Mouse (Mus musculus) heart, embryonic 16.5 days (tissue): Measurements from ENCODE around the gene Cfap74. TPM values are rescaled to one million over a fixed set of nuclear protein-coding genes. Genes with fewer than 3 reads are reported as not detected.

ENCODE experiments used
- ATAC-seq: fragments of 200-750 bp; cut with Nextera tagmentation; replicated peaks from 2 replicates; pipeline ENCODE4 v1.8.0; 2017; ENCODE audit warnings: moderate number of reproducible peaks; ENCODE audit not compliant: insufficient read depth, low FRiP score; ENCODE audit errors: extremely low read depth
- H3K27ac ChIP-seq: fragments of 300-500 bp; sonication (generic); 2 replicates; pipeline ENCODE4 v1.5.1; 2014; ENCODE audit warnings: mild to moderate bottlenecking, low read length, control low read depth, moderate library complexity
- H3K27me3 ChIP-seq: fragments of 300-500 bp; sonication (generic); 2 replicates; pipeline ENCODE4 v1.6.1; 2014; ENCODE audit warnings: low read length, mixed read lengths; ENCODE audit not compliant: control insufficient read depth, insufficient read depth
- H3K36me3 ChIP-seq: fragments of 300-500 bp; sonication (generic); 2 replicates; pipeline ENCODE4 v1.6.1; 2014; ENCODE audit not compliant: control insufficient read depth, insufficient read depth
- H3K4me1 ChIP-seq: fragments of 300-500 bp; sonication (generic); 2 replicates; pipeline ENCODE4 v1.6.1; 2014; ENCODE audit warnings: low read length, mixed read lengths; ENCODE audit not compliant: control insufficient read depth, insufficient read depth
- H3K4me2 ChIP-seq: fragments of 300-500 bp; sonication (generic); 2 replicates; pipeline ENCODE4 v1.6.1; 2014; ENCODE audit warnings: low read depth, mild to moderate bottlenecking, control low read depth, low read length
- H3K4me3 ChIP-seq: fragments of 300-500 bp; sonication (generic); 2 replicates; pipeline ENCODE4 v1.5.1; 2014; ENCODE audit warnings: mild to moderate bottlenecking, control low read depth, low read length
- H3K9ac ChIP-seq: fragments of 300-500 bp; sonication (generic); 2 replicates; pipeline ENCODE4 v1.6.1; 2014; ENCODE audit warnings: low read length, control low read depth
- H3K9me3 ChIP-seq: fragments of 300-500 bp; sonication (generic); replicated peaks from 2 replicates; pipeline ENCODE4 v1.6.1; 2016; ENCODE audit warnings: low read length; ENCODE audit not compliant: control insufficient read depth
- WGBS: fragments of 180-500 bp; shearing (Covaris S2); extraction: QIAGEN DNeasy Blood & Tissue Kit; methylation state at CpG from one replicate; pipeline ENCODE4 v1.1.7; 2014; 5-methylcytosine and 5-hydroxymethylcytosine counted together
- polyA plus RNA-seq: library from polyadenylated mRNA; unstranded; fragments of >200 nt; fragmentation: Nextera tagmentation; extraction: Ambion mirVana; gene quantifications from 2 replicates; pipeline ENCODE4 v1.2.1, GENCODE M21; 2015

Cfap74 gene
- polyA plus RNA-seq, 1 experiment from 2014 or later: 0.64 TPM

GRCm38 (mm10) chr4:155370737-155371715, 38.0 kb upstream of the Cfap74 start:
- Histone ChIP-seq H3K9me3 (no peaks in the 10 kb centered on the region), H3K4me3 (no peak overlapping the region), H3K4me2 (no peak overlapping the region), H3K27ac (no peak overlapping the region), H3K36me3 (no peaks in the 10 kb centered on the region), H3K27me3 (peaks cover 6% of the 10 kb centered on the region), H3K4me1 (no peaks in the 10 kb centered on the region), H3K9ac (no peak overlapping the region)
- no peak for ATAC-seq
- WGBS: 77% methylated on average over 15 of the region's 15 CpGs

GRCm38 (mm10) chr4:155371797-155372735, 36.9 kb upstream of the Cfap74 start:
- no peak overlapping the region for H3K9ac ChIP-seq
- no peak overlapping the region for H3K27ac ChIP-seq
- no peak for ATAC-seq
- H3K9me3 ChIP-seq: no peaks in the 10 kb centered on the region
- H3K4me3 ChIP-seq: no peak overlapping the region
- H3K36me3 ChIP-seq: no peaks in the 10 kb centered on the region
- no peak overlapping the region for H3K4me2 ChIP-seq
- WGBS: 67% methylated on average over 5 of the region's 5 CpGs
- H3K4me1 ChIP-seq: no peaks in the 10 kb centered on the region
- peaks cover 3% of the 10 kb centered on the region for H3K27me3 ChIP-seq

GRCm38 (mm10) chr4:155381974-155382373, 27.0 kb upstream of the Cfap74 start:
- ATAC-seq: no peak
- H3K4me2 ChIP-seq: no peak overlapping the region
- H3K9ac ChIP-seq: no peak overlapping the region
- H3K27me3 ChIP-seq: peaks cover 11% of the 10 kb centered on the region
- no peak overlapping the region for H3K4me3 ChIP-seq
- WGBS: 60% methylated on average over 7 of the region's 7 CpGs
- H3K9me3 ChIP-seq: no peaks in the 10 kb centered on the region
- no peak overlapping the region for H3K27ac ChIP-seq
- no peaks in the 10 kb centered on the region for H3K4me1 ChIP-seq
- no peaks in the 10 kb centered on the region for H3K36me3 ChIP-seq

- ATAC-seq: no peak
- H3K27me3 ChIP-seq: peaks cover 11% of the 10 kb centered on the region
- no peak overlapping the region for H3K4me3 ChIP-seq
- no peaks in the 10 kb centered on the region for H3K36me3 ChIP-seq
- H3K4me1 ChIP-seq: no peaks in the 10 kb centered on the region
- no peak overlapping the region for H3K27ac ChIP-seq
- 35% methylated on average over 9 of the region's 9 CpGs for WGBS
- no peak overlapping the region for H3K4me2 ChIP-seq
- no peak overlapping the region for H3K9ac ChIP-seq
- H3K9me3 ChIP-seq: no peaks in the 10 kb centered on the region
These were observed 26.2 kb upstream of the Cfap74 start for GRCm38 (mm10) chr4:155382752-155383151.

- no peaks in the 10 kb centered on the region for H3K9me3 ChIP-seq
- no peak for ATAC-seq
- H3K9ac ChIP-seq: no peak overlapping the region
- no peak overlapping the region for H3K4me3 ChIP-seq
- no peaks in the 10 kb centered on the region for H3K4me1 ChIP-seq
- no peak overlapping the region for H3K27ac ChIP-seq
- WGBS: 58% methylated on average over 4 of the region's 4 CpGs
- no peak overlapping the region for H3K4me2 ChIP-seq
- peaks cover 7% of the 10 kb centered on the region for H3K27me3 ChIP-seq
- H3K36me3 ChIP-seq: no peaks in the 10 kb centered on the region
These were observed 25.7 kb upstream of the Cfap74 start for GRCm38 (mm10) chr4:155383326-155383725.

GRCm38 (mm10) chr4:155387166-155387565, 21.8 kb upstream of the Cfap74 start:
- H3K36me3 ChIP-seq: no peaks in the 10 kb centered on the region
- H3K9ac ChIP-seq: no peak overlapping the region
- WGBS: 76% methylated on average over 8 of the region's 8 CpGs
- no peak overlapping the region for H3K4me3 ChIP-seq
- H3K27ac ChIP-seq: no peak overlapping the region
- 0 out of 2 replicates have a peak, but pooled peaks cover 3% of the 10 kb centered on the region for H3K27me3 ChIP-seq
- ATAC-seq: no peak
- no peaks in the 10 kb centered on the region for H3K4me1 ChIP-seq
- H3K4me2 ChIP-seq: no peak overlapping the region
- H3K9me3 ChIP-seq: no peaks in the 10 kb centered on the region

- Histone ChIP-seq H3K4me1 (no peaks in the 10 kb centered on the region; the same call in 1 of the 2 replicates), H3K36me3 (no peaks in the 10 kb centered on the region), H3K27me3 (peaks cover 35% of the 10 kb centered on the region), H3K4me2 (no peak overlapping the region), H3K9ac (no peak overlapping the region), H3K9me3 (no peaks in the 10 kb centered on the region), H3K4me3 (no peak overlapping the region), H3K27ac (no peak overlapping the region)
- WGBS: 91% methylated on average over 5 of the region's 5 CpGs
- no peak for ATAC-seq
These were observed 13.5 kb upstream of the Cfap74 start for GRCm38 (mm10) chr4:155395471-155395870.

GRCm38 (mm10) chr4:155396751-155397150, 12.2 kb upstream of the Cfap74 start:
- Histone ChIP-seq H3K4me2 (no peak overlapping the region), H3K36me3 (no peaks in the 10 kb centered on the region), H3K27ac (no peak overlapping the region), H3K27me3 (peaks cover 33% of the 10 kb centered on the region), H3K9me3 (no peaks in the 10 kb centered on the region), H3K9ac (no peak overlapping the region), H3K4me3 (no peak overlapping the region), H3K4me1 (no peaks in the 10 kb centered on the region; the same call in 1 of the 2 replicates)
- WGBS: 75% methylated on average over 4 of the region's 4 CpGs
- no peak for ATAC-seq
